Mouse (Mus musculus) kidney, postnatal 36 days (tissue): ENCODE measurements around the gene Vps29.
"Not testable (repeated sequence)": the region's sequence is repeated elsewhere in the genome, so short reads cannot be mapped to it uniquely, and the experiment has no call there.

ENCODE experiments used
- DNase-seq, 2 experiments: peaks; one replicate each; pipeline ENCODE4 v3.0.0; 2021 to 2022; ENCODE audit warnings: mixed read lengths in 2 of 2

The Vps29 gene

GRCm38 (mm10) chr5:122353807-122354491 is at the start of gene Vps29, which contains the start of gene Rad9b:
Gene Vps29 (plus strand): TSS chr5:122354369.
Gene Rad9b (minus strand): TSS chr5:122354233.
- DNase-seq = peak; percentile 99 to 100

- DNase-seq = no peak
These were observed 49.6 kb upstream of the Vps29 start for GRCm38 (mm10) chr5:122304541-122304940.

GRCm38 (mm10) chr5:122305472-122305871 is 48.7 kb upstream of the Vps29 start:
- peak; percentile 84 to 85 for DNase-seq

- DNase-seq = no peak
These were observed 47.6 kb upstream of the Vps29 start for GRCm38 (mm10) chr5:122306536-122306935.

DNA sequence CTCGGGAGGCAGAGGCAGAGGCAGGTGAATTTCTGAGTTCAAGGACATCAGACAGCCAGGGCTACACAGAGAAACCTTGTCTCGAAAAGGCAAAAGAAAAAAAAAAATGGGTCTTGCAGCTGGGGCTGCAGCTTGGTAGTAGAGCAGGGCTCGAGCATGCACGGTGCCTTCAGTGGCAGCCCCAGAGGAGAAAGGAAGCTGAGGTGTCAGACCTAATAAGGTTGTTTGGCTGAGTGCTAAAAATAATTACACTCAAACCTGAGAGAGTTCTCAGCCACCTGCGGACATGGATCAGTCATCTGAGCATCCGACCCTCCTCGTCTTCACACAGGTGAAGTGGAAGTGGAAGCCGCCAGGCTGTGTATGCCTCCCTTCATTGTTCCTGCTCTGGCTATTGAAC is 43.5 kb upstream of the Vps29 start:
- no peak for DNase-seq

DNA sequence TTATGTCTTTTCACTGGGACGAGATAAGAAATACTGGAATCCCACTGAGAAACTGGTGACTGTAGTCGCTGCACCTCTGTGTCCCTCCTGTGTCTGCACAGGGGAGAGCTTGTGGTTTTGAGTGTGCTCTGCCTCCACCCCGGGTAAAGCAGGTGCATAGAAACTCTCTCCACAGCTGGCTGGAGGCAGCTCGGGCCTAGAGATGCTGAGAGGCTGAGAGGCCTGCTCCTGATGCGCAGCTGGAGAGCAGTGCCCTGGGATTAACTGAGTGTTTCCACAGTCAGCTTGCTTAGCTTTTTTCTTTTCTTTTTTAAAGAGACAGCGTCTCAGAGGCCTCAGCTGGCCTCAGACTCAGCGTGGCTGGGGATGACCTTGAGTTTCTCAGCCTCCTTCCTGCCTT is 42.5 kb upstream of the Vps29 start:
- DNase-seq = no peak

DNA sequence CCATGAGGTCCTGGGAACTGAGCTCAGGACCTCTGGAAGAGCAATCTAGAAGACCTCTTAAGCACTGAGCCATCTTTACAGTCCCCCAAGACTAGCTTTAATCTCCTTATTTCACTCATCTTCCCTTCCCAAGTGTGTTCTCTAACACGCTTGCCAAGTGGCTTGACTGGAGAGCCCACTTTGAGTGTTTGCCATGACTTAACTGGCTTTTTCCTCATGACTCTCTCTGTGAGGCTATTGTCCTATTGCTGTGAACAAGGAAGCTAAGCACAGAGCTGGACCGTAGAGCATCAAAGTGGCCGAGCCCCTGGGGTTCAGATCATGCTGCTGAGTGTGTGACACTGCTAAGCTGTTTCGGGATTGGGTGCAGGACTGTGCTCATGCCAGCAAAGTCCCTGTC is 41.8 kb upstream of the Vps29 start:
- no peak for DNase-seq

DNA sequence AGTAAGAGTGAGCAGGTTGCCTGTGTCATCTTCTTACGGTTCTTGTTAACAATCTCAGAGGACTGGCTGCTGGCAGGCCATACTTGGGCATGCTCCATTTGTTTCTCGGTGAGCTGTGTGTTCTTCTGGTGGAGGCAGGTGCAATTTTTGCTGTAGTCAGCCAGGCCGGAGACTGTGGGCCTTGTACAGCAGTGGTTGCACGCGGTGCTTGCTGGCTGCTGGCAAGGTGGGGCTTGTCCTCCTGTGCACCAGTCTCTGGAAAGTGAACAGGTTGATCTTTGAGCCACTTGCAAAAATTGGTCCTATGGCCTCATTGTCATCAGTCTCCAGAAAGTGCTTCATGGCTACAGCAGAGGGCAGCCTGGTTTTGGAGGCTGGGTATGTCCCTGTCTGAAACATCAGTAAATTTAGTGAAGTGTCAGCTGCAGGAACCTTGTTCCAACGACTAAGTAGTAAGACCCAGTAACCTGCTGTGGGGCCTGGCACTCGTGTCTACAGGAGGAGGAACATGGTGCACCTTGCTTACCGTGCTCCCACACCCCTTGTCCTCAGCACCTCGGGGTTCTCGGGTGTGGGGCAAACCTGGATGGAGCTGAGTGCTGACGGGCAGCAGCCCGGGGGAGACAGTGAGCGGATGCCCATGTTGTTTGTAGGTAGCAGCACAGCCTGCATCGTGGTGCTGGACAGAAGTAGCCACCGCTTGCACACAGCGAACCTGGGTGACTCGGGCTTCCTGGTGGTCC is 41.1 kb upstream of the Vps29 start:
- DNase-seq = peak; percentile 75 to 82

GRCm38 (mm10) chr5:122314966-122315667 is 39.1 kb upstream of the Vps29 start:
- peak; percentile 96 to 98 for DNase-seq

- DNase-seq = peak; percentile 56 to 72
These were observed 36.7 kb upstream of the Vps29 start for GRCm38 (mm10) chr5:122317329-122318045.

DNA sequence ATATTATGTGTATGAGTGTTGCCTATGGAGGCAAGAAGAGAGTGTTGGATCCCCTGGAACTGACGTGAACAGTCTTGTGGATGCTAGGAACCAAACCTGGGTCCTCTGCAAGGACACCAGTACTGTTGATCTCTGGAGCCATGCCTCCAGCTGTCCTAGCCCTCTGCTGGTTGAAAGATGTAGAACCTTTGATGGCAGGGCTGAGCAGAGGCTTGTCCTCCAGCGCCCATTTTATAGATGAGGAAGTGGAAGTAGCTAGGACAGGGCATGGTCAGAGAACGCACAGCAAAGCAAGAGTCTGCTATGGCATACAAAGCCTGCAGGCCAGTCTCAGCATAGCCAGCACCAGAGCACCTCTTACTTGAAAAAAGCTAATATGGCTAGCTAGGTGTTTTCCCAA is 36.1 kb upstream of the Vps29 start:
- peak in 1 of 2 experiments; percentile 49 for DNase-seq

DNA sequence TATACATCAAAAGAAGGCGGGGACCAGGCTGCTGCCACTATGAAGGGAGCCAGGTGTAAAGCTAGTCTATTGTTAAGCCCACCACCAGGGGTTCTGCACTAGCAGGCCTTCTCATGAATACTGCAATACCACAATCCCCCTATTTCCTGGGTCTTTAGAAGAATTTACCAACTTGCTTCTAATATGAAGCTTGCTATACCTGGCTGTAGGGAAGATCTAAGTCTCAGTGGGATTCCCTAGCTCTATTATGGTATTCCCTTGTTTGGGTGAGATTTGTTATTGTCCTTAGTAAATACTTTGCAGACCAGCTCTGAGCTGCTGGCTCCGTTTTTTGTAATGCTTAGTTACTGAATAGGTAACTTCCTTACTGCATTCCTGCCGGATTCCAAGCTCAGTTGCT is 35.2 kb upstream of the Vps29 start:
- DNase-seq = not testable (repeated sequence)

DNA sequence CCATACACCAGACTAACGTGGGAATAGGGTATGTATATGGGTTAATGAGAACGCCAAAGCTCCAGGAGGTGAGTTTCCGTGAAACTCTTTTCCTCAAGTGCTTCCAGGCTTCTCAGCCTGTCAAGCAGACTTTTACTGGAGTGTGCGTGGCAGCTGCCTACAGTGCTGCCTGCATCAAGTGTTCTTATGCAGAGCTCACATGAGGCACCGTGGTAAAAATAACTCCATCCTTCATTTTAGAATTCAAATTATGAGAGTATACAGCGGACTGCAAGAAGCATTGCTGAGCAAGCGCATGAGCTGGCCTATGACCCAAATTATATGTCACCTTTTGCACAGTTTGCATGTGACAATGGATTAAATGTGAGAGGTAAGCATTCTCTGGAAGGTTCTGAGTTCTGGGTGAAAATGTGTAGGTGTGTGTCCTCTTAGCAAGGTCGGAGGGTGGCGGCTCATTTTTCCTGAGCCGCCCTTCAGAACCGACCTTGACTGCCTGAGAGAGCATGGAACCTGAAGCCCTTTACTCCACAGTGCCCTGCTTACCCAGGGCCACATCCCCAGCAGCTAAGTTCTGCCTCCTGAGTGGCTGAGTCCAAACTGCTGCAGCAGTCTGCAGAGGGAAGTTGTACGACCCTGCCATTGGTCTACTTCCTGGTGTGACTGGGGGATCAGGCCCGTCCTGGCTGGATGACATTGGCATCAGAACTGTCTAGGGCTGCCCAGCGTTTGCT is 34.5 kb upstream of the Vps29 start:
- DNase-seq = peak in 1 of 2 experiments; percentile 51

DNA sequence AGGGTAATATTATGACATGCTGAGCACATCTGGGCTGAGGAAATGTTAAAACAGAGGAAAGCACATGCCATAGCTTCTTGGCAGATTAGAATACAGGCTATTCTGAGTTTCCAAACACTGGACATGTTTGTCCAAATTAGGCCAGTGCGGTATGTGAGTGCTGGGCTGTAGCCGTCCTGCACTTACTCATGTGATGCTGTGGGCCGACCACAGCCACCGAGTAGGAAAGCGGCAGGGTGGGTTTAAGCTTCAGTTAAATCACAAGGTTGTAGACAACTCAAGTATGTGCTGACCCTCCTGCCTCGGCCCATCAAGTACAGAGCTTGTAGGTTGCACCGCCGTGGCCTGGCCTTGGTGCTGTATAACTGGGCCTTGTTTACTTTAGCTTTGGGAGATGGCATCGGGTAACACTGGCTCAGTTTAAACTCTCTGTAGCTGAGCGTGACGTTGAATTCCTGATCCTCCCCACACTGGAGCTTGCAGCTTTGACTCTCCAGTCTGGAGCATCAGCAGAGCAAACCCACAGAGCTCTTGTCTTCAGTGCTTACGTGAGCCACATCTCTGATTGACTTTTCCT is 33.9 kb upstream of the Vps29 start:
- no peak for DNase-seq

DNA sequence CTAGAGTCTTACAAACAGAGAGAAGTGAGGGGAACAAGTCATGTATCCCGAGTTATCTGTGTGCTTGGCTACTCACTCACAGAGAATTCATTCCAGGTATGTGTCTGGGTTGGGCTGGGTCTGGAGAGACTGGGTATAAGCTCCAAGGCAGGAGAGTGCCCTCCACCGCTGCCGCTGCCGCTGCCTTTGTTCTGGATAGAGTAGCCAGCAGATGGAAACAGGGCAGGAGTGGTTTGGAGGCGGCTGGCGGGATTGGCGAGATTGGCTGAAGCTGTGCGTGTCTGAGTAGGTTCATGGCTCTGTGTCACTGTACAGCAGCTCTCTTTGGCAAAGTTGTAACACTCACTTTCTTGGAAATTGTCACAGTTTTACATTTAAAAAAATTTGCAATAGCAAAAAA is 30.6 kb upstream of the Vps29 start:
- DNase-seq = no peak

DNA sequence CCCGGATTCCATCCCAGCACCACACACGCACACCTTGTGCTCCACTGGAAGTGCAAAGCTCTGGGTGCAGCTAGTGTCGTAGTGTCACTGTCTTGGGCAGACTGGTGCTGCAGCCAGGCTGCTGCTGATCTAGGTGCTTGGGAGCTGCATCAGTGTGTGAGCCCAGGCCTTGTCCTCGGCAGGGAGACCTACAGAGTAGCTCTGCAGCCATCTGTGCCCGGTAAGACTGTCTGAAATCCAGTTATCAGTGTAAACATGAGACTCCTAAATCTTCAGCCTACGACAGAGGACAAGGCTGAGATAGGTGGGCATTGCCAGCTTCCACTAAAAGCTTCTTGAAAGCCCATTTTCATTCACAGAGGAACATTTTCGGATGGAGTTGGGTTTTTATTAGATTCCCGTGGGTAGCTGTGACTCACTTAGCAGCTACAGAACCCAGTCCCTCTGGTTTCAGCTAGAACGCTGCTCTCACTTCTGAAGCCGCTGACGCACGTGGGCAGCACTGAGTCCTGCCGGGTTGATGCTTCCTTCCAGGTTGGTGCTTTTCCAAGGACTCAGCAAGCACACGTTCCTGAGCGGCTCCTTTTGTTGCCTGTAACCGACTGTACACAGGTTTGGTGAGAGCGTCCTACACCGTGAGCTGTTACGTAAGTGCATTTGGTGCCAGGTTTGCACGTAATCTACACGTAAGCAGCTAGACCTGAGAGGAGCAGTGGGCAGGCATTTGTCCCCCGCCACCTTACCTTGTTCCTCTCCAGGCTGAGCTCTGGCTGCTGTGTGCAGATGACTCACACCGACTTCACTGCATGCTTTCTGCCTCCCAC is 29.3 kb upstream of the Vps29 start:
- DNase-seq = no peak

DNA sequence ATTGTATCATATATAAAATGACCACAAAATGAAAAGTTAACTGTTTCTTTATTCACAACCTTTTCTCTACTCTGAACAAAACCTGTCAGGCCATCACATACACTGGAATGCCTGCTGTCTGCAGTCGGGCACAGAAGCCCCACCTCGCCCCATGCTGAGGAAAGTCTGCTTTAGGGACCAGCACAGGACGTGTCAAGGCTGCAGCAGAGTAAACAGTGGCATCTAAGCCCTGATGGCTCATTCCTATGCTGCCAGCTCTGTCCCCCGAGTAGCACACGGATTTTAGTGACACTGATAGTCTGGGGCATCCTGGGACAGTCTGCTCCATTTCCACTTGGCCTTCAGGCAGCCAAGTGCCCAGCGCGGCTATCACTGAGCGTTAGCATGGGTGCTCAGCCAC is 28.7 kb upstream of the Vps29 start:
- no peak for DNase-seq

- DNase-seq = no peak
These were observed 26.9 kb upstream of the Vps29 start for GRCm38 (mm10) chr5:122327283-122327682.

GRCm38 (mm10) chr5:122330269-122330668 is 23.9 kb upstream of the Vps29 start:
- no peak for DNase-seq

DNA sequence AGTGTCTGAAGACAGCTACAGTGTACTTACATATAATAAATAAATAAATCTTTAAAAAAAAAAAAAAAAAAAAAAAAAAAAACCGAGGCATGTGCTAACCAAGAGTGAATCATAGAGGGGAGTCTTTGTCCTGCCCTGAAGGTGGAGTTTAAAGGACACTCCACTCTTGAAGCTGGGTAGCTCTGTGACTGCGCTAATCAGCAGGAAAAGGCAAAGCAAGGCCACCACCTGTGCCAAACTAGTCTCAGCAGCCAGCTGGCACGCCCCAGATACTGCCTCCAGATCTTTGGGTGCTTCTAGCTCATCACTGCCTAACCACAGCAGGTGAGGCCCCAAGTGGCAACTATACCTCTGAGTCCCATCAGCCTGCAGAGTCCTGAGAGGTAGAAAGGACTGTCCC is 19.5 kb upstream of the Vps29 start:
- DNase-seq = no peak
